Mouse (Mus musculus) MEL-GATA-1-ER (cell line): ENCODE data around the gene Pcdh8.

Source experiments
- DNase-seq: peaks from one replicate; pipeline ENCODE4 v3.0.0-alpha.2; 2012; ENCODE audit warnings: low read depth; ENCODE audit errors: extremely low read depth

The Pcdh8 gene

GRCm38 (mm10) chr14:79771094-79771535 lies at the start of gene Pcdh8:
Gene Pcdh8 (minus strand): TSS chr14:79771312.
- no peak for DNase-seq

GRCm38 (mm10) chr14:79814709-79815108 lies 43.6 kb upstream of the Pcdh8 start:
- no peak for DNase-seq

DNA sequence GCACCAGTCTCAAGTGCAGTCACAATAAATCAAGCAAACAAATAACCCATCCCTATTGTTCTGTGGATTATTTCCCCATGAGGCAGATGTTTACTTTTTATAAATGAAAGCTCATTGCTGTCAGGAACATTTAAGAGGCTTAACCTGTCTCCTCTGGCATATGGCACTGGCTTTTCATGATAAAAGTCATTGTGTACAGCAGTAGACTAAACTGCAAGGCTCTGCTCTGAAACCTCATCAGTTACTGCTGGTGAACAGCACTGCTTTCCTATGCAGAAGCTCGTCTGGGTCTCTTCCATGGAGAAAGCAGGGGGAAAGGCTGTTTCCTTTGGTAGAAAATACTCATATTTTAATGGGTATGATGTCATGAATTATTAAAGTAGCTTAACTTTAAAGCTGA lies 43.0 kb upstream of the Pcdh8 start:
- no peak for DNase-seq

DNA sequence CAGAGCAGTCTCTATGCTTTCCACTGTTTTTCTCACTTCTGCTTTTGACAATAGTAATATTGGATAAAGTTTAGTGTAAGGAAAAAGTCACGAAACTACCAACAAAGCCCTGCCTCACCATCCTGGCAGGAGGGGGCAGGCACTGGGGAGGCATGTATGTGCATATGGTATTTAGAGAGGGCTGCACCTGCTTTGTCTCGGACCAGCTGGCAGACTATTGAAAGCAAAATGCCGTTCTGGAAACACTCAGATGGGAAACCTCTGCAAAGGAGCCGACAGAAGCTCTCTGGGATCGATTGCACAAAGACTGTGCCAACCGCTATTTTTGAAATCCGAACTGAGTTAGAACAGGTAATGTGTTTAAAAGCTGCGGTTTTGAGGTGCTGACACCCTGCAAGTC lies 22.1 kb upstream of the Pcdh8 start:
- DNase-seq: no peak

- DNase-seq: no peak
These were observed 18.4 kb upstream of the Pcdh8 start for GRCm38 (mm10) chr14:79789535-79789934.

DNA sequence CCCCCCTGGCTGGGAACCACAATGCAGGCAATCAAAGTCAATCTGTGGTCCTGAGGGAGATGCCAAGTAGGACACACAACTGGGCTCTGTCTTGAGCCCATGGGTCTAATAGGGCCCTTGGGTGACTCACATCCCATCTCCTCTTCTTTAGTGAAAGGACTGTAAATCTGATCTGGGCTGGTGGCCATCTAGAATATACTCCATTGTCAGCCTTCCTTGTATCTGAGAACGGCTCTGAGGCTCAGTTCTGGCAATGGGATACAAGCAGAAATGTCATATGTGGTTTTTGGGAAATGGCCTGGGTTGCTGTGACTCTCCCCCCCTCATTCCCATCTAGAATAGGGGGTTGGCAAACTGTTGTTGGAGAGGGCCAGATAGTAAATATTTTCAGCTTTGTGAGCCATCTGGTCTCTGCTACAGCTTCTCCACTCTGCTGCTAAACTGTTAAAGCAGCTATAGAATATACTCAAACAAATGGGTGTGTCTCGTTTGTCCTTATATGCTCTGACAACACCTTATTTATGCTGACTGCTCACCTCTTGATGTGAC lies 17.6 kb upstream of the Pcdh8 start:
- DNase-seq: no peak

DNA sequence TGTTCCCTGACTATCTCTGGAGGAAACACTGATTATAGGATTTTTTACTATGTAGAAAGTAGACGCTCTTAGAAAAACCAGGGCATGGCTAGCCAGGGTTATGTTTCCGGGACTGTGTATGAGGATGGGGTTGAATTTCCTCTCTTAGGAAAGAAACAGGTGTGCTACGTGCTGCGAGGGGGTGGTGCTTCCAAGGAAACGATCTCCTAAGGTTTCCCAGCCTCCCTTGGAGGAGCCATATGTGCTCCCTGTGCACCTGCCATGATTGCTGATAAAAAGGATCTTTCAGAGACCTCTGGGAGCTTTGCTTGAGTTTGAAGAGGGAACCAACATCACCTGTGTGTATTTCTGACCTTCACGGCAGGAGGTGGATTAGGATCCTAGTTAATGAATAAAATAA lies 16.8 kb upstream of the Pcdh8 start:
- no peak for DNase-seq

GRCm38 (mm10) chr14:79785400-79785799 lies 14.3 kb upstream of the Pcdh8 start:
- no peak for DNase-seq

DNA sequence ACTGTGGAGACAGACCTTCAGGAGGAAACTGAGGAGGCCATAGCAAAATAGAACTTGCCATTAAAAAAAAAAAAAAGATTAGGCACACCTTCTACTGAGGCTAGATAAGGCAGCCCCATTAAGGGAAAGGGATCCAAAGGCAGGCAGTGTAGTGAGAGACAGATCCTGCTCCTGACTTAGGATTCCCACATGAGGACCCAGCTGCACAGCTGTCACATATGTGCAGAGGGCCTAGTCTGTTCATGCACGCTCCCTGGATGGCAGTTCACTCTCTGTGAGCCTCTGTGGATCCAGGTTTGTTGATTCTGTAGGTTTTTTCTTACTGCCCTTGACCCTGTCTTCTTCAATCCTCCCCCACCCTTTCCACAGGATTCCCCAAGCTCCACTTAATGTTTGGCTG lies 9.8 kb upstream of the Pcdh8 start:
- DNase-seq: no peak

DNA sequence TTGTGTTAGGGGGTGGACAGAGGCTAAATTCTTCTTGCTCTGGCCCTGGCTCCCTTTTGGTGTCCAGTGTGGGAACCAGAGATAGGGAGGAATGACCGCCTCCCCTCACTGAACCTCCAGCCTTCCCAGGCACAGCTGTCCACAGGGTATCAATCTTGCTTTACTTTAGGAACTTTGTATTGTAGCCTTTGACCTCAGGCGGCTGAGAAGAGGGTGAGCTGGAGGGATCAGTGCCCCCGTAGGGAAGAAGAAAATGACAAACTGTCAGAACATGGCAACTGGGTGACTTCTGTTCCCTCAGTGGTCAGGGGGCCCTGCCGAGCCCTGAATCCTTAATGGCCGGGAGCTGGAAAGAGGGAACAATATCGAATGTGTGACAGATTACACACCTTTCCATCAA lies 9.2 kb upstream of the Pcdh8 start:
- DNase-seq: no peak

DNA sequence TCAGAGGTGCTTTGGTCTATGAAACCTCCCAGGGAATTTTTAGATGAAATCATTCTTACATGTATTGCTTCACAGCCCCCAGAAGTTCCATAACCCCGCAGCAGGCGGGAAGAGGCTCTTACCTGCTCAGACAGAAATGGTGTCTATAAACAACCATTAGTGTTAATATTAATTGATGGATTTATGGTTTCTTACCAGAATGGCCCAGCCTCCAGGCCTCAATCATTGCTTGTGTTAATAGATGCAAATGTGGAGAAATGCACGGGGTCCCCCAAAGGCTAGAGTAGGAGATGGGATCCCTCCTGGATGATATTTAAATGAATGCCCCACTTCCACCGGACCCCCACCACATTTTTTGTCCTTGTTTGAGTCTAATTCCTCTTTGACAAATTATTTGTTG lies 8.7 kb upstream of the Pcdh8 start:
- no peak for DNase-seq

- no peak for DNase-seq
These were observed 2.6 kb upstream of the Pcdh8 start for GRCm38 (mm10) chr14:79773425-79774391.

DNA sequence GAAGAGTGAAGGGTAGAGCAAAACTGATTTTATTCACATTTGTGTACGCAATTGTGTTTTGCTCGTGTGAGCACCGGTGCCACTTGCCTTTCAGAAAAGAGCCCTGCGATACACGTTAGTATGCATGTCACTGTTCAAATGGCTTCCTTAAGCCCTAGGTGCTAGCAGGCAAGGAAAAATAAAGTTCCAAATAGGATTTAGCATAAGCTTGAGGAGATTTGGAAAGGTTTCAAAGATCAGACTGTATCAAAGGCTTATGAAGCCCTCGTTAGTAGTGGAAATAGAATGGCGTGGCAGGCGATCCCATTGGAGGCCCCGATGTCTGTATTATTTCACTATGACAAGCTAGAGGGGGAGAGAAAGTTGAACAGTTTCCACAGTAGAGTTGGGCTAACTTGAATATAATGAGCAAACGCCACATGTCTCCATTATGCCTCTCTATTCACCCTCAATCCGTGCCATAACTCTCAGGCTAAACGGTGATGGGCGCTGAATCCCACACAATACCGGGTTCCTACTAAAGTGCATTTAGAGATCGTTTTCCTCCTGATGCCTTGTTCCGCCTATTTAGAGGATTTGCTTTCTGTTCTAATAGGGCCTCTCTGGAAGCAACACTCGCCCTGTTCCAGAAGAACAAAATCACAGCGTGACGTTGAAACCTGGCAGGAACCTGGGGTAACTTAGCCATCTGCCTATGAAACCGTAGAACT lies 845 bp upstream of the Pcdh8 start:
- no peak for DNase-seq

DNA sequence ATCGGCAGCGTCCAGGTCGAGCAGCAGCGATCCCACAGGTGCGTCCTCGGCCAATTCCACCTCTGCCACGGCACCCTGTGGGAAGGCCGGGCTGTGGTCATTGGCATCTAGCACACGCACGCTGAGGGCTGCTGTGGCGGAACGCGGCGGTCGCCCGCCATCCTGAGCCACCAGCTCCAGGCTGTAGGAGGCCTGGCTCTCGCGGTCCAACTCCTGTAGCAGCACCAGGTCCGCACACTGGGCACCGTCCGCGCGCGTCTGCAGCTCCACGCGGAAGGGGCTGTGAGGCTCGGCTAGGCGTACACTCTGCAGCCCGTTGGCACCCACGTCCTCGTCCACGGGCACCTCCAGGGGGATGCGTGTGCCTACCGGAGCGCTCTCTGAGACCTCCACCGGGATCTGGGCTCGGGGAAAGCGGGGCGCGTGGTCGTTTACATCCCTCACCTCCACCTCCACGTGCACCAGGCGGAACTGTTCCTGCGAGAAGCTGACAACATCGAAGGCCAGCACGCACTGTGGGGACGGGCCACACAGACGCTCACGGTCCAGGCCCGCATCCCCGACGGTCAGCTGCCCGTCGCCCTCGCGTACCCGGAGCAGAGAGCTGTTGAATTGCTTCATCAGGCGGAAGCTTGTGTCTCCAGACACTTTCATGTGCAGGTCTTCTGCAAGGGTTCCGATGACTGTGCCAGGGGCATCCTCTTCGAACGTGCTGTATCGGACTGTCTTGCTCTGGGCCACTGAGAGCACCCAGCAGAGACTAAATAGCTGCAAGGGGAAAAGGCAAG lies 612 bp downstream of the Pcdh8 start:
- no peak for DNase-seq

GRCm38 (mm10) chr14:79769618-79770017 lies 1.5 kb downstream of the Pcdh8 start:
- no peak for DNase-seq

GRCm38 (mm10) chr14:79768996-79769395 lies 2.1 kb downstream of the Pcdh8 start:
- DNase-seq: no peak

DNA sequence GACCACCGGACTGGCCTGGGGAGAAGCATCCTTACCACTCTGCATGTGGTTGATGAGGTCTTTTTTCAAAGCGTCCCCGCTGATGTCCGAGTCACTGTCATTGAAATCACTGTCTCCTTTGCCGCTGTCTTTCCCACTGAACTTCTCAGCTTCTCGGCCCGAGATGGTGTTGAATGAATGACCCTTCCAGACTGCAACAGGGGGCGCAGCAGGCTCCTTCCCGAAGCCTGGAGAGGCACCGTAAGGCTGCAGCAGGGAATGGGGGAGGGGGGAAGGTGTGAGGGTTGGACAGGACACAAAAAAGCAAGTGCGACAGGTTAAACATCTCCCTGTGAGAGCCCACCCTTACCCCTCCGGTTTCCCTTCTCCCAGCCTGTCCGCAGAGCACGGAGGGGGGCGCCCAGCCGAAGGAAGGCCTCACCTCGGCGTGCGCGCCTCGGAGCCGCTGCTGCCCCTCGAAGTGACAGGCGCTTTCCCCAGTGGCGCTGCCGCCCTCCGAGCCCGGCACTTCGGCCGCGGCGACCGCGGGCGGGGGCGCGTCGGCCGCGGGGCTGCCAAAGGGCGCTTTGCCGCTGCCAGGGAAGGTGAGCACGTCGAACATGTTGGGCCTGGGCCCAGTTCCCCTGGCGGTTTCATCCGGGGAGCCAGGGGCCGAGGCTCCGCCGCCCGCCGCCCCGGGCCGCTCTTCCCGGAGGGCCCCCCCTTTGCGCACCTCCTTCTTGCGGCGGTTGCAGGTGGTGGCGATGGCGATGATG lies 2.9 kb downstream of the Pcdh8 start:
- DNase-seq: no peak

DNA sequence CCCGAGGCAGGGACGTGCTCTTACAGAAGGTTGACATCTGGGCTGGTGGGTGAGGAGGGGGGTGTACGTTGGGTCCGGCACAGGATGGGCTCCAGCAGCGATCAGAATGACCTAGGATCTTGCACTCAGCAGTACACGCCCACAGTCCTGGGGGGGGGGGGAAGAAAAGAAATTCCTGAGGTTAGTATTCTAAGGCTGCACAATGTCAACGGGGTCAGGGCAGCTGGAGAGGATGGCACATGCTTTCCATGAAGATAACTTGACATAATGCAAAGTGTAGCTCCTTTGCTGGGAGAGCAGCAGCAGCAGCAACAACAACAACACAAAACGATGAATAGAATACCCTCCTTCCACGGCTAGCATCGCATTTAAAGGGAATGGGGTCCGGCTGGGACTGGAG lies 3.5 kb downstream of the Pcdh8 start:
- DNase-seq: no peak

DNA sequence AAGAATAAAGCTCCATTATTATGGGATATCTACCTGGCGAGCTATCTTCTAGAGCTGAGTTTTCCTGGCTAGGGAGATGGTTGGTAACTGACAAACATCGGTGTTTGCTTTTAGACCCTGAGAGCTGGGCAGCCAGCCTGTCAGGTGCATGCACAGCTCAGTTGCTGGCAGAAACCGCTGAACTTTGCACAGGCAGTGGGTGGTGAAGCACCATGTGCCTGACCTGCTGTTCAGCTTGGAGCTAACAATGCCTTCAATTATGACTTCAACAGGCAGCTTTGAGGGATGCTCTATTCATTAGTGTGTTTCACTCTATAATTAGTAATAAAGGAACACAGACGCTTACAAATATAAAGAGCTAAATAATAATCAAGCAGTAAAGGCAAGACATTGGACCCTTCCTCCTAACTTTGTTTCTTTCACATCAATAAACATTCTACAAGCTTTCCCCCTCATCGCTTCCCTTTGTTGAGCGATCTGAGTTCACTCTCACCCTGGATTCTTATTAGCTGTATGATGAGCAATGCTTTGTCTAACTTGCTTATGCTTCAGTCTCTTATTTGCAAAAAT lies 5.8 kb downstream of the Pcdh8 start:
- DNase-seq: no peak

DNA sequence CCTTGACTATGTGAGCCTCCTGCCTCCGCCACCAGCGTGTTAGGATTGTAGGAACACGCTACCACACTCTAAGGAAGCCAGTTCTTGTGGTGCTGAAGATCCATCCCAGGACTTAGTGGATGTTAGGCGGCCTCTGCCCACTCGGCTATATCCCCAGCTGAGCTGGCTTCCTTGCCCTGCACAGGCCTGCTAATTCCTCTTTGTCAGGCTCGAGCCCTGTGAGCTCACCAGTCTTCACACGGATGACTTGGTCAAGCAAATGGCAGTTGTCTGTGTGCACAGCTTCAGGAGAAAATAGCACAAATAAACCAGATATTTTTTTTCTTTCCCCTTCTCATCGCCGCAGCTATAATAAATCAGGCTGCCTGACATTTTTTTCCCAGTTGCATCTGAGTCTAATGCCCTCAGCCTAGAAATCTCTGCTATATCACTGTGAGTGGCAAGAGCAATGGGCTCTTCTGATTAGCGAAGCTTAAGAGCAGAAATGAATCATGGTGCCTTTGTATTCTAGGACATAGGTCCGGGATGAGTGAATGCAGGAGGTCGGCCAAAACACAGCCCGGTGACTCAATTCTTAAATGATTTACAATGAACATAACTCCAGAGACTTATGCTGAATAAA lies 16.4 kb downstream of the Pcdh8 start:
- no peak for DNase-seq
